Mouse (Mus musculus) forebrain, embryonic 15.5 days (tissue): Measurements from ENCODE around the gene Sugt1. TPM values are rescaled to one million over a fixed set of nuclear protein-coding genes. Genes with fewer than 3 reads are reported as not detected.

Experiments
- microRNA-seq: library from miRNA; unstranded; fragments of <30 nt; microRNA quantifications from one replicate; pipeline ENCODE4, GENCODE M21; 2016
- polyA plus RNA-seq: library from polyadenylated mRNA; unstranded; fragments of >200 nt; fragmentation: Nextera tagmentation; extraction: Ambion mirVana; gene quantifications from 2 replicates; pipeline ENCODE4 v1.2.1, GENCODE M21; 2015

Sugt1 gene
- polyA plus RNA-seq, 1 experiment from 2014 or later: 116 TPM

Small RNA genes lying within 50 kb of the gene (microRNA-seq; reads per million reads assigned to microRNA genes)
- not detected for gene Gm27857

Other genes with a start within 250 kb of the Sugt1 start
- 30.2 and 31.5 TPM in 2 replicates for gene Naa16, start 196.9 kb upstream of the Sugt1 start, polyA plus RNA-seq
- gene Mtrf1, start 189.9 kb upstream of the Sugt1 start, polyA plus RNA-seq: 10.2 and 11.3 TPM in 2 replicates
- gene Kbtbd7, start 161.2 kb upstream of the Sugt1 start, polyA plus RNA-seq: 23.6 and 23.7 TPM in 2 replicates
- 3.0 and 4.0 TPM in 2 replicates for gene Kbtbd6, start 135.9 kb upstream of the Sugt1 start, polyA plus RNA-seq
- gene Elf1, start 106.5 kb upstream of the Sugt1 start, polyA plus RNA-seq: 3.3 and 3.7 TPM in 2 replicates
- gene Wbp4, start 106.2 kb upstream of the Sugt1 start, polyA plus RNA-seq: 43.4 and 46.8 TPM in 2 replicates
- gene Cnmd, start 74.5 kb downstream of the Sugt1 start, polyA plus RNA-seq: 1.5 and 2.6 TPM in 2 replicates
- gene Pcdh8, start 183.6 kb downstream of the Sugt1 start, polyA plus RNA-seq: 55.7 and 58.0 TPM in 2 replicates